8 mouse cellular contexts compared by ENCODE assay signal in genomic region chr14:61173229-61173628, GRCm38 (mm10). TPM values are rescaled to one million over a fixed set of nuclear protein-coding genes. Genes with fewer than 3 reads are reported as not detected.
DNase-seq lines count a peak whose midpoint lies in the region; ATAC-seq and TF ChIP-seq lines count a peak whose summit lies in the region.

No protein-coding gene starts in this region.

- H3K4me1 ChIP-seq in neural tube, embryonic 11.5 days (ENCODE audit: control insufficient read depth, insufficient read depth, low read length): peaks cover 7% of the 10 kb centered on the region; the same call in 1 of the 2 replicates
- H3K4me1 ChIP-seq in bone marrow, adult 2 months (ENCODE audit: control insufficient read depth, insufficient read depth, low read length): peaks cover 2% of the 10 kb centered on the region; the same call in 1 of the 2 replicates
- peaks cover 23% of the 10 kb centered on the region for H3K4me1 ChIP-seq in forebrain, embryonic 13.5 days
- H3K4me1 ChIP-seq in intestine, postnatal 0 days (replicated peaks; ENCODE audit: control insufficient read depth, insufficient read depth, low read length): no peaks in the 10 kb centered on the region
- peaks cover 10% of the 10 kb centered on the region for H3K4me1 ChIP-seq in neural tube, embryonic 14.5 days (ENCODE audit: control insufficient read depth, insufficient read depth, low read length)

- H3K9me3 ChIP-seq in neural tube, embryonic 11.5 days (ENCODE audit: control insufficient read depth, low read length): no peaks in the 10 kb centered on the region
- H3K9me3 ChIP-seq in forebrain, embryonic 13.5 days (replicated peaks): no peaks in the 10 kb centered on the region
- H3K9me3 ChIP-seq in intestine, postnatal 0 days (ENCODE audit: control insufficient read depth): no peaks in the 10 kb centered on the region
- H3K9me3 ChIP-seq in neural tube, embryonic 14.5 days (ENCODE audit: control insufficient read depth, low read length): no peaks in the 10 kb centered on the region

- peak overlapping the region; percentile 84 for H3K4me3 ChIP-seq in neural tube, embryonic 11.5 days (ENCODE audit: low read depth, low read length)
- H3K4me3 ChIP-seq in bone marrow, adult 2 months (replicated peaks; ENCODE audit: control insufficient read depth, low read depth, low read length): peak overlapping the region; percentile 97
- peak overlapping the region; percentile 91 for H3K4me3 ChIP-seq in forebrain, embryonic 13.5 days
- peak overlapping the region; percentile 67 for H3K4me3 ChIP-seq in intestine, postnatal 0 days (ENCODE audit: low read depth, low read length)
- peak overlapping the region; percentile 84 for H3K4me3 ChIP-seq in neural tube, embryonic 14.5 days (ENCODE audit: low read depth, low read length)

- peak; percentile 27; the same call in 1 of the 2 replicates for TF ChIP-seq CTCF in bone marrow, adult 2 months (IDR thresholded peaks at IDR 0.05; ENCODE audit: control insufficient read depth, insufficient read depth, low read length)
- TF ChIP-seq CTCF in intestine, postnatal 0 days (IDR thresholded peaks at IDR 0.05; ENCODE audit: low read depth): peak; percentile 52

- peak; percentile 80 for DNase-seq in neural tube, embryonic 11.5 days (ENCODE audit: low spot score)
- no peak for DNase-seq in neural tube, embryonic 10.5 days (ENCODE audit: extremely low spot score, low spot score)
- DNase-seq in lung, adult 18-20 months: peak; percentile 46 to 52
- no peak for DNase-seq in ovary, postnatal 10 days (ENCODE audit: low spot score)

- no peak for TF ChIP-seq POLR2A in bone marrow, adult 2 months (IDR thresholded peaks at IDR 0.05; ENCODE audit: borderline replicate concordance, control insufficient read depth, low read depth, low read length)

- peak overlapping the region; percentile 90 for H3K9ac ChIP-seq in neural tube, embryonic 11.5 days (ENCODE audit: low read length)
- peak overlapping the region; percentile 89 for H3K9ac ChIP-seq in forebrain, embryonic 13.5 days
- H3K9ac ChIP-seq in intestine, postnatal 0 days (ENCODE audit: low read depth, low read length): peak overlapping the region; percentile 55
- H3K9ac ChIP-seq in neural tube, embryonic 14.5 days (replicated peaks; ENCODE audit: low read depth, low read length): peak overlapping the region; percentile 89

- H3K36me3 ChIP-seq in neural tube, embryonic 11.5 days (ENCODE audit: control insufficient read depth, insufficient read depth, low read length): no peaks in the 10 kb centered on the region
- H3K36me3 ChIP-seq in forebrain, embryonic 13.5 days (ENCODE audit: poor library complexity, severe bottlenecking): no peaks in the 10 kb centered on the region
- no peaks in the 10 kb centered on the region for H3K36me3 ChIP-seq in intestine, postnatal 0 days (ENCODE audit: control insufficient read depth, insufficient read depth)
- H3K36me3 ChIP-seq in neural tube, embryonic 14.5 days (ENCODE audit: control insufficient read depth, insufficient read depth, low read length): no peaks in the 10 kb centered on the region

- peak; percentile 65 for ATAC-seq in neural tube, embryonic 11.5 days (ENCODE audit: insufficient read depth, low FRiP score, low TSS enrichment)
- peak; percentile 52 for ATAC-seq in forebrain, embryonic 13.5 days
- peak; percentile 17; the same call in 1 of the 2 replicates for ATAC-seq in intestine, postnatal 0 days
- peak; percentile 59 for ATAC-seq in neural tube, embryonic 14.5 days (ENCODE audit: low read depth)

- WGBS in neural tube, embryonic 11.5 days: under 1% methylated on average over 37 of the region's 37 CpGs
- WGBS in bone marrow, adult 2 months: under 1% methylated on average over 37 of the region's 37 CpGs
- 0% methylated on average over 37 of the region's 37 CpGs for WGBS in forebrain, embryonic 13.5 days
- whole genome bisulfite sequencing in intestine, postnatal 0 days: under 1% methylated on average over 36 of the region's 37 CpGs
- WGBS in neural tube, embryonic 14.5 days: under 1% methylated on average over 37 of the region's 37 CpGs

- no peaks in the 10 kb centered on the region; the same call in 1 of the 2 replicates for H3K27me3 ChIP-seq in neural tube, embryonic 11.5 days (ENCODE audit: control insufficient read depth, insufficient read depth, low read length)
- H3K27me3 ChIP-seq in forebrain, embryonic 13.5 days: peaks cover 2% of the 10 kb centered on the region; the same call in 1 of the 2 replicates
- H3K27me3 ChIP-seq in intestine, postnatal 0 days (replicated peaks; ENCODE audit: control insufficient read depth, insufficient read depth, low read length): no peaks in the 10 kb centered on the region
- no peaks in the 10 kb centered on the region for H3K27me3 ChIP-seq in neural tube, embryonic 14.5 days (ENCODE audit: control insufficient read depth, insufficient read depth, low read length)

- peak overlapping the region; percentile 95 for H3K27ac ChIP-seq in neural tube, embryonic 11.5 days (ENCODE audit: low read depth, low read length)
- H3K27ac ChIP-seq in bone marrow, adult 2 months (ENCODE audit: control insufficient read depth, insufficient read depth, low read depth, low read length, poor library complexity): peak overlapping the region; percentile 92
- peak overlapping the region; percentile 96 for H3K27ac ChIP-seq in forebrain, embryonic 13.5 days
- peak overlapping the region; percentile 50 for H3K27ac ChIP-seq in intestine, postnatal 0 days (ENCODE audit: low read depth, low read length)
- H3K27ac ChIP-seq in neural tube, embryonic 14.5 days (ENCODE audit: low read depth, low read length): peak overlapping the region; percentile 91

- peak overlapping the region; percentile 64 for H3K4me2 ChIP-seq in neural tube, embryonic 11.5 days (ENCODE audit: low read depth)
- H3K4me2 ChIP-seq in forebrain, embryonic 13.5 days: peak overlapping the region; percentile 64
- peak overlapping the region; percentile 94 for H3K4me2 ChIP-seq in intestine, postnatal 0 days (replicated peaks; ENCODE audit: low read depth)
- peak overlapping the region; percentile 58 for H3K4me2 ChIP-seq in neural tube, embryonic 14.5 days (ENCODE audit: low read depth, low read length)

RNA-seq across cellular contexts. Expression of gene Sacs, which starts 35.0 kb away (rescaled TPM):
- polyA plus RNA-seq in neural tube, embryonic 11.5 days (2014; fragmentation: Nextera tagmentation; extraction: Ambion mirVana): 5.3 and 6.2 TPM in 2 replicates
- polyA plus RNA-seq in bone marrow, adult 2 months (2011; ENCODE audit: insufficient read depth, insufficient read length, low replicate concordance, missing spikeins): 2.5 TPM in 2 replicates
- 6.5 and 7.4 TPM in 2 replicates for polyA plus RNA-seq in forebrain, embryonic 13.5 days (2015; fragmentation: Nextera tagmentation; extraction: Ambion mirVana)
- polyA plus RNA-seq in intestine, postnatal 0 days (2015; fragmentation: Nextera tagmentation; extraction: Ambion mirVana): 0.88 and 1.0 TPM in 2 replicates
- 12.9 and 19.5 TPM in 2 replicates for polyA plus RNA-seq in neural tube, embryonic 14.5 days (2014; fragmentation: Nextera tagmentation; extraction: Ambion mirVana)

Comparison
In these comparisons a context has a peak if more than half of its experiments do, and no peak if none do; other contexts are left out.
1. DNase-seq: peak in neural tube, embryonic 11.5 days (single experiment) and lung, adult 18-20 months (2 of 2); none in neural tube, embryonic 10.5 days (single experiment) and ovary, postnatal 10 days (single experiment).
2. Peak in every context shown above with its lines, with median percentiles within 50 percentile points of each other: ATAC-seq, H3K27ac ChIP-seq, H3K4me2 ChIP-seq, H3K4me3 ChIP-seq and H3K9ac ChIP-seq.